Mouse (Mus musculus) cerebral cortex, adult 2 months (tissue): ENCODE data around the gene Atp11a.

ENCODE experiments used
- WGBS: fragments of 180-500 bp; shearing (Covaris S2); methylation state at CpG from one replicate; pipeline ENCODE4 v1.1.7; 2018; 5-methylcytosine and 5-hydroxymethylcytosine counted together

Atp11a gene

DNA sequence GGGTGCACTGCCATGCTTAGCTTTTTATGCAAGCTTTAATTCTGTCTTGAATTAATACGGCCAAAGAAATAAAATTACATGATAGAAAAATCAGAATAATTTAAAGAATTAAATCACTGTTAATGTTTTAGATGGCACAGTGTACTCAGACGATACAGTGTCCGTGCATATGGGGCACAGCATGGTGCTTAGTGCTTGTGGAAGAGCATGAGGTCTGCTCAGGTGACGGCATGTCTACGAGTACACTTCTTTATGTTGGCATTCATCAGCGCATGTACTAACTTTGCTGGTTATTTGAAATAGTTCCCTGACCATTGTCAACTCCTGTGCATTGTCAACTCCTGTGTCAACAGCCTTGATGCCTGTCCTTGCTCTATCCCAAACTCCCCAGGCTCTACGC, 12.5 kb downstream of the Atp11a start:
- WGBS = 94% methylated on average over 7 of the region's 7 CpGs

DNA sequence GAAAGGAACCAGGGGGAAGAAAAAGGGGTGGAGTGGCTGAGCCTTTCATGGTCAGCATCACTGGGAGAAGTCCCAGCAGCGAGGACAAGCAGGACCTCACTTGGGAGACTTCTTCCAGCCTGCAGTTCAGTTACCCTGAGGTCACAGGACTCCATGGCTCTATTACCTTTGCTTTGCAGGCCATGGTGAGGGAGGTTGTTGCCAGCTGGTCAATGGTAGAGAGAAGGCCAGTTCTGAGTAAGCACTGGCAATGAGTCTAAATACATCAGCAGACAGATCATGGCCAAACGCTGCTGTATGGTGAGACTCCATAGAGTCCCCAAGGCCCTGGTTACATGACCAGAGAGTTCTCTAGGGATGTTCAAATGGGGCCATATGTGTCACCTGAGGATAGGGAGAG, 15.5 kb downstream of the Atp11a start:
- 88% methylated on average over 2 of the region's 2 CpGs for WGBS

DNA sequence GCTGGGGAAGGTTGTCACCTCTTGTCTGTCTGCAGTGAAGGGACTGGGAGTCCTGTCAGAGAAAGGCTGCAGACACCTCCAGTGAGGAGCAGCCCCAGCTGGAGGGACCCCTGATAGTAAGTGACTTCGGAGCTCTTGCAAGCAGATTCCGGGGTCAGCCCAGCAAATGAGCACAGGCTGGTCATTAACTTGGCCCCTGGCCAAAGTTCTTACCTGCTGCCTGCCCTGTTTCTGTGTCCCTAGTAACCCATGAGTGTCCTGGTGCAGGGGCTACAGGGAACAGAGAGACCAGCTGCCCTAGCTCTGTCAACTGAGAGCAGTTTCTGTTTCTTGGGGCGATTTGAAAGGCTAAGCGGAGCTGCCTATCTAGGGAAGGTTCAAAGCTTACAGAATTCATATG, 17.1 kb downstream of the Atp11a start:
- WGBS = 86% methylated on average over 4 of the region's 4 CpGs

DNA sequence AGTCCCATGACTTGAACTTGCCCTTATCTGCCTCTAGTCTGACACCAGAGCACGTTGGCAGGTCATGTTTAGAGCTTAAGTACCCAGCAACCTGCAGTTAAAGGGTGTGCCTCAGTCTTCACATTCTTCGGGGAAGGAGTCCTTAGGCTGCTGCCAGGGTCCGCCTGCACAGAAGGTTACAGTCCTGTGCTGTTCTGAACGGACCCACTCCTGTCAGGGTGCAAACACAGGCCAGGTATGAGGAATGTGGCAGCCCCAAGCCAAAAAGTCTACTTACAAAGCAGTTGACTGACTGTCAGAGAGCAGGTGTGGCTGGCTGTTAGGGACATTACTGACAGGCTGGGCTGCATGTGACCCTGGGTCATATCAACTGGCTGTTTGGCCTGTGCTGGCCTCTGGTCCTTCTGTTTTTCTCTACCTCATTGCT, 18.1 kb downstream of the Atp11a start:
- 83% methylated on average over 4 of the region's 4 CpGs for WGBS

DNA sequence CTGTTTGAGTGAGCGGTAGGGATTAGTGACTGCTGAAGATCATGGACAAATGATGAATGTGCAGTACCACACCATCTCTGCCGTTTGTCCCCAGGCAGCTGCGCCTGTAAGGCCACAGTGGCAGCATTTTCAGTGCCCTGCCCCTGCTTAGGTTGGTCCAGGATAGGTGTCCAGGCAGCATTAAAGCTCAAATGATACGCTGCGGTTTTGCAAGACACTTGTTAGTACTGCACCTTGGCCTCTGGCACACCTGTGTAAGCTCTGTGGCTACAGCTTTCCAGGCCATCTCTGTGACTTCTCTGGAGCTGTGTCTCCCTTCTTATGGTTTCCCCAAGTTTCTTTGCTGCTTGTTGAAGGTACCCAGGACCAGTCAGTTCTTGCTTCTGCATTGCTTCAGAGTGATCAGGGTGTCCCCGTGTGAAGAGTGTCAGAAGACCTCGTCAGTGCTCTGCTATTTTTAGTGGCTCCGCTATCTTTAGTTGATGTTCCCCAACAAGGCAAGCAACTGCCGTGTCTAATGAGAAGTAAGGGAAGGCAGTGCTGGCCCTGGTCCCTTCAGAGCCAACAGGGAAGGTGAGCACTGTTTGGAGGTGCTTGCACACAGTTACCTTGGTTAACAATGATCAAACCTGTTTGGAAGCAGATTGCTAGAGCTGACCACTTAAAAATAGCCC, 18.6 kb downstream of the Atp11a start:
- 75% methylated on average over 9 of the region's 9 CpGs for WGBS

DNA sequence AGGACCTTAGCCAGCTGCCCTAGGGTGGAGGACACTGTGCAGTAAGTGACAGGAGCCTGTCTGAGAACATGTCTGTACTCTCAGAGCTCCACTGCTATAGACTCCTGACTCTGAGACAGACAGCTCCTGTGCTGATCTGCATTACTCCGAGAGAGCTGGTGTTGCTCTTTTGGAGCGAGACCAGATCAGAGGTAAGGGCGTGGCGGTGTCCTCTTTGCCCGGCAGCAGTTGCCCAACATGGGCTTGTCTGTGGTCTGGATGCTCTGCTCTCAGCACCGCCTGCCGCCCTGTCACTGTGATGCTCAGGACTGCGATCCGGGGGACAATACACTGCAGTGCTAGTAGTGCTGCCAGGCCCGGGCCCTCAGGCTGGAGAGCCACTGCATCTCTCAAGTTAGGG, 19.4 kb downstream of the Atp11a start:
- WGBS = 77% methylated on average over 10 of the region's 10 CpGs

DNA sequence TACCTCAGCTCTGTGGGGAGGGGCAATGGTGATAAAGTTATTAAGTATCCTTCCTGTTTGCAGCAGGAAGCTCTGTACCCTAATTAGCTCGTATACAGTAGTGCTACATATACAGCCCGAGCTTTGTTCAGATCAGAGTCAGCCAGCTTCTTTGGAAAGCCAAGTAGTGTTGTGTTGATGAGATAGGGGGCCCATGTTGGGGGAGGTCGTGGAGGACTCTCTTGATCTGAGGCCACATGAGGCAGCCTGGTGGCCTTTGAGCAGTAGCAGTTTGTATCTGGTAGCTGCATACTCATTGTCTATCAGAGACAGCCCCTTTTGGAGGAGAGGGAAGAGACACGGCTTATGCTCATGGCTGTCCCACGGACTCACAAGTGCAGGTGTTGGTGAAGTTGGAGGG, 20.4 kb downstream of the Atp11a start:
- 77% methylated on average over 5 of the region's 5 CpGs for WGBS

DNA sequence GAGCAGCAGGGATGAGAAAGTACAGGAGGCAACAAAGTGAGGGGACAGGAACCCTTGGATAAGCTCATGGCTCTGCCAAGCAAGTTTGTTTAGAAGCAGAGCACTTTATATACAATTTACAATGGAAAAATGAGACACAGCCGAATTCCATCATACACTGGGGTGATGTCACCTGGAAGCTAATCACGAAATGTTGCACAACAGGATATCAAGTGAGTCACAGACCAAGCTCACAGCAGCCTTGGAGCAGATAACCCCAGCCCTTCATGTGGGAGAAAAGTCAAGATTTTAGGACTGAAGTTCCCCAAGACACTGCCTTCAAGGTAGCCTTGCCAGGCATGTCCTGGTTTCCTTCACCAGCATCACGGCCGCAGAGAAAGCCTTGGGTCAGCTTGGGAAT, 22.7 kb downstream of the Atp11a start:
- 72% methylated on average over 4 of the region's 4 CpGs for WGBS

DNA sequence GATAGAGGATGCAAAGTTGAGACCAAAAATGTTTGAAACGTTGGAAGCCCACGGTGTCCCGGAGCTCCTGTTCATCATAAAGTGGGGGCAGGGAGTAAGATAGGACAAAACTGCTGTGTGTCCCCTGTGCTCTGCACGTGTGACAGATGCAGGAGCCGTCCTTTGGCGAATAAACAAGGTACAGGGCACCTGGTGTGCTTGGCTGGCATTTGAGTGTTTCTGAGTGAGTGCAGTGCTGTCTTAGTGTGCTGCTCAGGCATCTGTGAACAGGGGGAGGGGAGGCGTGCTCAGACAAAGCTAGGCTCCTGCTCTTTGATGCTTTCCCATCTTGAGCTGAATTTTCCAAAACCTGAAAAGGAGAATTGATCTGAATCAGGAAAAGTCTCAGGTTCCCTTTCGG, 28.7 kb downstream of the Atp11a start:
- WGBS = 69% methylated on average over 8 of the region's 8 CpGs

DNA sequence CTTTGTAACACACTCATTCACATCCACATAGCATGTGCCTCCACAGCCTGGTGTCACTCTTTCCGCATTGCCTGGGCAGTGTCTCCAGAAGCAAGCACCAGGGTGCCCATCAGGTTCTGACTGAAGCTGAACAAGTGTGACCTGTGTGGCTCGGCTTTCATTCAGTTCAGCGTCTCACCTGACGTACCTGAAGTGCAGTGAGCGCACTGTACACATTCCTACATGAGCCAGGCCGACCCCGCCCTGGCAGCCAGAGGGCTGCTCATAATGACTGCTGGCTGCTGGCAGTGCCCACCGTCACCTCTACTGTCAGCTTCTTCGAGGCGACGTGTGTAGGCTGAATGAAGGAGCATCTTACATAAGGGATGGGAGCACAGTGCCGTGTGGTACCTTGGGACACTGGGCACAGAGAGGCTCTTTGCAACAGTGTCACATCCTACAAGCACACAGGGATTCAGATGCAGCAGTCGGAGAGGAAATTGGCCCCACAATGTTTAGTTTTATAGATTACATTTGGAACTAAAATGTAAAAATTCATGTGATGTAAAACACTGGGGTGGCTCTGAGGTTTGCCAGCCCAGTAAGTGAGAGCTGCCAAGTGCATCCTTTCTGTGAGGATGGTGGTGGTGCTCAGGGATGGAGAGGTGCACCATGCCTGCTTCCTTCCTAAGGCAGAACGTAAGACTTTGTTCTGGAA, 29.6 kb downstream of the Atp11a start:
- WGBS = 61% methylated on average over 14 of the region's 14 CpGs

DNA sequence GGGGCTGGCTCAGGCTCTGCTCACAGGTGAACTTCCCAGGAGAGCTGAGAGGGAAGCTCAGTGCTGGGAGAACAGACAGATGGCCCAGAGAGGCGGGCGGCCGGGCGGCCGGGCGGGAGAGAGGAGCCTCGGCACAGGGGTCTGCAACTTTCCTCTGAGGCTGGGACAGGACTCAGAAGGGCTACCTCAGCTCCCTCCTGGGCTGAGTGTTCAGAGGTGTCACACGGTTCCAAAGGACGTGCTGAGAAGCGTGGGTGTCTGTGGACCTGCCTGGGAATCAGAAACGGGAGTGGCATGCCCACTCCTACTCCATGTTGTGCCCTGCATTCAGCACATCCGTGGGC, 30.1 kb downstream of the Atp11a start:
- 49% methylated on average over 12 of the region's 12 CpGs for WGBS

DNA sequence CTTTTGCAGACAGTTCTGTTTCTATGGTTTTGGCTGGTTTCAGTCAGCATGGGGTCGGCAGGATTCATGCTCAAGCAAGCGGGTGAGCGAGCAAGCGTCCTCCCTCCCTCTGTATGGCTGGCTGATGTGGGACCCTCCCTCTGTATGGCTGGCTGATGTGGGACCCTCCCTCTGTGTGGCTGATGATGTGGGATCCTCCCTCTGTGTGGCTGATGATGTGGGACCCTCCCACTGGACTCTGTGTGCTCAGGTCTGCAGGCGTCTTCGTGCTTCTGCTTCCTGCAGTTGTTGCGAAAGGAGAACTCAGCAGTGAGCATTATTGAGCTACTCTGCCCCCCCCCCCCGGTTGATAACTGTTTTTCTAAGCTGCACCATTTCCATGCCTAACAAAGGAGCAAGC, 30.6 kb downstream of the Atp11a start:
- 78% methylated on average over 8 of the region's 8 CpGs for WGBS

DNA sequence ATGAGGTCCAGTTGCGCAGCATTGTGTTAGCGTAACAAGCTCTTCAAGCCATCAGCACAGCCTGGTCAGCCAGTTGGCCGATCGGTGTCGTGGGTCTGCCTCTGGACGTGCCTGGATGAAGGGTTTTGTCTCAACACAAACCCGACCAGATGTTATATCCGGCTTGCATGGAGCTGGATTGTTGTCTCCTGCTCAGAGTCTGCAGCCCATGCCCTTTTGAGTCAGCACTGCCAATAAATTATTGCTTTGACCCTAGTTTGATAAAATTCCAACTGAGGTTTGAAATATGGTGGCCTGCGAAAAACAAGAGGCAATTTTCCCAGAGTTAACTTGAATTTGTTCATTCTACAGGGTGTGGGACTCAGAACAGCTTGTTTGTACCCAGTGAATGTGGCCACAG, 31.9 kb downstream of the Atp11a start:
- WGBS = 75% methylated on average over 9 of the region's 9 CpGs

DNA sequence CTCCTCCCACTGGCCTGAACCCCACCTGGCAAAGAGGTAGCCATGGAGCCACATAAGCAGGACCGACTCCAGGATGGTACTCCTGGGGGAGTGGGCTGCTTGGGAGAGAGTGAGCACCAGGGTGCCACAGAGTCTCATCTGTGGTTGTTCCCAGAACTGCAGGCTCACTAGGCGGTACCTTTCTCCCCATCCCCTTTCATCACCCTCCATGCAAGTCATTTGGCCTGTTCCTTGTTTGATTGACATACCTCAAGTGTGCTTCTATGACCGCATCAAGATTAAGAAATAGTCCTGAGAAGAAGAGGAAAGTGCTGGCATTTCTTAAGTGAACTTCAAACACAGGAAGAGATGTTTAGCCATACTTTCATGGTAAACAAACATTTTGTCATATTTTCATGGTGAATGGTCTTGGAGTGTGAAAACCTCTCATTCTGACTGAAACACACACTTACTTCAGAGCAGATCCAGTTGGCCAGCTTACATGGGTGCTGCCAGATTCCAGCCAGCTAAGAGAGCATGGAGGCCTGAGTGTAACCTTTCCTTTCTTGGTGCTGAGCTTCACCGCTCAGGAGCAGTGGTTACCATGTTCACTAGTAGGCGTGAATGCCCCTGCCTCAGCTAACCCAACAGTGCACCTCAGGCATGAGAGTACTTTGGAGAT, 38.3 kb downstream of the Atp11a start:
- WGBS = 97% methylated on average over 5 of the region's 5 CpGs

DNA sequence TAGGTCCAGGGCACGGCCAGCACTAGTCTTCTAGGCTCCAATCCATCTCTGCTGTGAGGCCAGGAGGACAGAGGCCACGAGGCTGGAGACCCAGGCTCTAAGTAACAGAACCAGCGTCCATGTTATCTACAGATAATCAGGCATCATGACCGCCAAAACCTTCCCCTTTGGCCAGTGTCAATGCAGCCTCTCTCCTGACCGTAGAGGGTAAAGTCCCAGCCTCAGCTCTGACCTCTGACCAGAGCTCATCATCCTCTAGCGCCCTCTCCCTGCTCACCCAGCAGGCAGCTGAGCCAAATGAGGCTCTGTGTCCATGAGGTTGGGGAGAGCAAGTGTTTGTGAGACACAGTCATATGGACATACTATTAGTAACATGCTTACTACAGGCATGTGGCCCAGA, 42.3 kb downstream of the Atp11a start:
- WGBS = 90% methylated on average over 6 of the region's 6 CpGs

DNA sequence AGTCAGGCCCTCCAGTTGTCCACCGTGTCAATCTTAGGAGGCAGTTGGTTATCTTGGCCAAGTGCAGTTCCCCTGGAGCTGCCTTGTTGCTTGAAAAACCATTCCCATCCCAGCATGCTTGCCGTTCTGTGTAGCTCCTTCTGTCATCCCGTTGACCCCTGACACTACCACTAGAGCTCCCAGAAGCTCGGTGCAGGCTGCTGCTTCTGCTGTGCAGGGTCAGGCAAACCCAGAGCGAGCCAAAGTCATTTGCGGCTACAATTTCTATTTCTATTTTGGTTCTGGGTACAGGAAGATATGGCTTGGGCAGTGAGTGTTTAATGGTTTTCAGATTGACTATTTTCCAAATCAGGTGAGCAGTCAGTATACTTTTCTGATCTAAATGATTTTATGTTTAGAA, 43.0 kb downstream of the Atp11a start:
- whole genome bisulfite sequencing = 80% methylated on average over 6 of the region's 6 CpGs

DNA sequence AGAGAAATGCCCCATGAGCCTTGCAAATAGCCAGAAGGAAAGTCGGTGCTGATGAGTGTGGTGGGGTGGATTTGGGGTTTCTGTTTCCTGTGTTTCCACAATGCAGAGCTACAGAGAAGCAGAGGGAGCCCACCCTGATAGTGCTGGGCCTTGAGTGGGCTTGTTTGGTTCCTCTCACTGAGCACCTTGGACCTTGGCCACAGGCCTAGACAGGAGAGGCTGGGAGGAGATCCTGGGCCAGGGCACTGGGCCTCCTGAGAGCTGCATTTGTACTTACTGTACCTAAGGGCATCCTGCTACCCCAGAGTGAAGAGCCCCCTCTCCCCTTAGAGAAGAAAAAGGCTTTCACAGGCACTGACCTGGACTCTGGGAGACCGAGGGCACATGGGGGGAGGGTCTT, 43.4 kb downstream of the Atp11a start:
- WGBS = 85% methylated on average over 2 of the region's 2 CpGs

DNA sequence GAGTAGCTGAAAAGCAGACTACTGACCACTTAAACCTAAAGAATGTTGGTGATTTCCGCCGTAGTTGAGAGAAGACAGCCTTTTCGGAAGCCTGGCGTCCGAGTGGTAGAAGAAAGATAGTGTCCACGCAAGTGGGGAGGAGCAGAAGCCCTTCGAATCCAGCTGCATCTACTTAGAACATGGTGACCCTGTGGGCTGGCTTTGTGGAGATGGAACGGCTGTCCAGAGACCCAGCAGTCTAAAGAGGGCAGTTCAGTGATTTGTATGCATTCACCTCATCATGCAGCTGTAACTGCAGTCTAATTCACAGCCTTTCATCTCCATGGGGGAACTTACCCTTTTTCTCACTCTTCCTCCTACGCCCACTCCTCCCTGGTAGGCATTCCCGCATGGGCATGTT, 44.8 kb downstream of the Atp11a start:
- WGBS = 77% methylated on average over 10 of the region's 10 CpGs

DNA sequence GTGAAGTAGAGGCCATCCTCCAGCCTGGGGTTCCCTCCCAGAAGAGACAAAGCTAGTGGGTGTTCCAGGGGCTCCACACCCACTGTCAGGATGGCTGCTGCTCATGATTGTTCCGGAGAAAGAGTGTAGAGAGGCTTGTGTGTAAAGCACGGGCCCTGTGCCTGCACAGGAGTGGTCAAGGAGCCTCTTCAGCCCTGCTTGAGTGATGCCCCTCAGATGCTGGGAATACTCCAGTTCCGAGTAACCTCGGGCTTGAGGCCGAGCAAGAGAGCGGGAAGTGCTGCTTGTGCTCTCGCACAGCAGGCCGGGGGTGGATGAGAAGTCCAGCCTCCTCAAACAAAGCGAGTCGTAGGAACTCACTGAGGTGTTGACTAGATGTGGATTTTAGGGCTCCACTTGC, 46.3 kb downstream of the Atp11a start:
- 65% methylated on average over 10 of the region's 10 CpGs for WGBS

DNA sequence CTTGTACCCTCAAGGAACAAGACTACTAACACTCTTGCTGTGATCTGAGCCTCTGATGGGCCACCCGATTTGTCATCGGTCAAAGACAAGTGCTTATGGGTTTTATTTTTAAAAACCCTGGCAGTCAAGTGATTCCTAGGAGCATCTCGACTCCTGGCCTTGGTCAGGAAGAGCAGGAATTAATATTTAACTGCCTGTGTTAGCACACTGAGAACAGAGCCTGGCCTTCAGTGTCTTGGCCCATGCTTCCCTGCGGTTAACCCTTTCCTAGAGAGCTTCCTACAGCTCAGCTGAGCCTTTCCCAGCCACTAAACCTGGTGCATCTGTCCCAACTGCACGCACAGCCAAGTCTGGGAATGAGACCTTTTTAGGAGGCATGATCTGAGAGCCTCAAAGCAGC, 48.1 kb downstream of the Atp11a start:
- WGBS = 92% methylated on average over 5 of the region's 5 CpGs

DNA sequence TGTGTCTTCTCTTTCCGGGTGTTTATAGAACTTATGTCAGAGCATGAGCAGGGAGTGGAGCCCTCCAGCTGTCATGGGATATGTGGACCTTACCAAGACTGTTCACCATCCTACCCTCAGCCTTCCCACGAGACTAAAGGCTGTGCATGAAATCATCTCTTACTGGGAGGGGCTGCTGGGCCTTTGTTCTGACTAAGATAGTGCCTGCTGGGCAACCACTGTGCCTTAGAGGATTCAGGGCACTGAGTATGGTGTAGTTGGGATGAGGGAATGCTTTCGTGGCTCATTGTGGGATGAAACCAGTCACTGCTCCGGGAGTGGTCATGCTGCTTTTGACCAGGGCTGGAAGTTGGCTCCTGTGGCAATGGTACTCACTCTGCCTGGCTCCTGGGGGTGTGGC, 48.8 kb downstream of the Atp11a start:
- 68% methylated on average over 4 of the region's 4 CpGs for WGBS

DNA sequence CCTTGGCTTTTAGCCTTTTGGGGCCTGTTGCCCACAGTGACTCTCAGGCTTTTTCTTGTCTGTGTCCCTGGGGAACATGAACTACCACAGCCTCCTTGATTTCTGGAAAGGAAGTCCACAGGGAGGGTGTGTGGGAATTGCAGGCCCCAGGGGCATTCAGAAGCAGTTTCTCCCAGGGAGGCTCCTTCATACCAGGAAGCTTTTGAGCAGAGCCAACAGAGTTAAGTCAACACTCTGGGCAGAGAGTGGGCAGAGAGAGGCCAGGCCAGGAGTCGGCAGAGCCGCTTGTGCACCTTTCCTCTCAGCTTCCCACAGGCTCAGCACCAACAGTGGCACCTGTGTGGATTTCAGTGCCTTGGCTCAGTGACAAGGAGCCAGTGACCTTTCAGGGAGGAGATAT, 51.2 kb downstream of the Atp11a start:
- 76% methylated on average over 2 of the region's 2 CpGs for WGBS

DNA sequence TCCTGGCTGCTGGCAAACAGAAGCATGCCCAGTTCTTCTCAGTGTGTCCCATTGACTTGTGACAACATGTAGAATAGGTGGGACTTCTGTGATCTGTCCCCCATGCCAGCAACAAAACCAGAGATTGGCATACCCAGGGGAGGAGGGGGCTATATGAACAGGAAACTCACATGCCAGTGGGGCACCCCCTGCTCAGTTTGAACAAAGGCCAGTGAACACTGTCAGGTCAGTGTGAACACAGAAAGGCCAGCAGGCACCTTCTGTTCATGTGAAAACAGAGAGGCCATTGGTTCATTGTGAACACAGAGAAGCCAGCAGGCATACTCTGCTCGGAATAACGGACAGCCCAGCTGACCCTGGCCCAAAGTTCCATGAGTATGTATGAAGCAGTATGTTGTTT, 52.7 kb downstream of the Atp11a start:
- WGBS = 72% methylated on average over 2 of the region's 2 CpGs
